Mouse (Mus musculus) cerebellum, adult 2 months (tissue): ENCODE results near the gene Pde11a. TPM values are rescaled to one million over a fixed set of nuclear protein-coding genes. Genes with fewer than 3 reads are reported as not detected.

Experiments
- DNase-seq, 2 experiments: peaks; one replicate each; pipeline ENCODE4 v3.0.0; 2021
- H3K27ac ChIP-seq: fragments of 200-500 bp; 2 replicates; pipeline ENCODE4 v1.5.1; 2012; ENCODE audit warnings: low read length, control low read depth, inconsistent platforms; ENCODE audit not compliant: insufficient read depth
- H3K27me3 ChIP-seq: fragments of 200-500 bp; 2 replicates; pipeline ENCODE4 v1.6.1; 2012; ENCODE audit warnings: inconsistent platforms, mild to moderate bottlenecking, low read length, moderate library complexity; ENCODE audit not compliant: control insufficient read depth, insufficient read depth
- H3K4me1 ChIP-seq: fragments of 200-500 bp; 2 replicates; pipeline ENCODE4 v1.6.1; 2011; ENCODE audit warnings: low read length; ENCODE audit not compliant: control insufficient read depth, insufficient read depth
- H3K4me3 ChIP-seq: fragments of 200-500 bp; replicated peaks from 2 replicates; pipeline ENCODE3; 2011; ENCODE audit warnings: mild to moderate bottlenecking, low read depth, low read length, control low read depth; ENCODE audit not compliant: insufficient read depth
- CTCF ChIP-seq: fragments of 200-500 bp; IDR thresholded peaks from 2 replicates; pipeline ENCODE4 v1.5.1; 2011; ENCODE audit warnings: low read depth, mild to moderate bottlenecking, control low read depth, low read length, moderate library complexity, borderline replicate concordance; ENCODE audit not compliant: insufficient read depth
- POLR2A ChIP-seq: fragments of 200-500 bp; IDR thresholded peaks from 2 replicates; pipeline ENCODE4 v1.6.1; 2011; ENCODE audit warnings: low read length, control low read depth, borderline replicate concordance; ENCODE audit not compliant: insufficient read depth
- WGBS: fragments of 180-500 bp; shearing (Covaris S2); methylation state at CpG from one replicate; pipeline ENCODE4 v1.1.7; 2018; 5-methylcytosine and 5-hydroxymethylcytosine counted together
- polyA plus RNA-seq: library from polyadenylated mRNA; depleted of rRNA; stranded (reverse); fragments of >200 nt; gene quantifications from 2 replicates; pipeline ENCODE4 v1.2.3, GENCODE M21; 2012

Gene Pde11a
- polyA plus RNA-seq, 1 experiment = 0.79 TPM

GRCm38 (mm10) chr2:76095861-76096260 is 242.7 kb downstream of the Pde11a start:
- no peaks in the 10 kb centered on the region for H3K4me1 ChIP-seq
- 96% methylated on average over 5 of the region's 5 CpGs for WGBS

GRCm38 (mm10) chr2:76090506-76090905 is 248.1 kb downstream of the Pde11a start:
- Histone ChIP-seq H3K27ac (no peak overlapping the region), H3K27me3 (no peaks in the 10 kb centered on the region), H3K4me3 (no peak overlapping the region), H3K4me1 (no peaks in the 10 kb centered on the region)
- TF ChIP-seq CTCF (no peak), POLR2A (no peak)
- no peak for DNase-seq

More at GRCm38 (mm10) chr2:76095861-76096260, 242.7 kb downstream of the Pde11a start:
- TF ChIP-seq CTCF (no peak), POLR2A (no peak)
- Histone ChIP-seq H3K4me3 (no peak overlapping the region), H3K27ac (no peak overlapping the region), H3K27me3 (no peaks in the 10 kb centered on the region)
- DNase-seq = no peak

GRCm38 (mm10) chr2:76088844-76089243 is 249.7 kb downstream of the Pde11a start:
- TF ChIP-seq POLR2A = no peak
- no peak for TF ChIP-seq CTCF
- 67% methylated on average over 4 of the region's 4 CpGs for WGBS
- H3K27ac ChIP-seq = no peak overlapping the region
- no peak for DNase-seq
- H3K27me3 ChIP-seq = no peaks in the 10 kb centered on the region
- H3K4me3 ChIP-seq = no peak overlapping the region
- no peaks in the 10 kb centered on the region for H3K4me1 ChIP-seq

- WGBS = 20% methylated on average over 5 of the region's 5 CpGs
- DNase-seq = peak in 1 of 2 experiments; percentile 9
- Histone ChIP-seq H3K4me1 (no peaks in the 10 kb centered on the region), H3K4me3 (no peak overlapping the region), H3K27me3 (no peaks in the 10 kb centered on the region), H3K27ac (no peak overlapping the region)
- TF ChIP-seq CTCF (no peak), POLR2A (no peak)
Observed at GRCm38 (mm10) chr2:76088413-76088812, 250.2 kb downstream of the Pde11a start.

GRCm38 (mm10) chr2:76087170-76087569 is 251.4 kb downstream of the Pde11a start:
- Histone ChIP-seq H3K4me1 (no peaks in the 10 kb centered on the region), H3K4me3 (no peak overlapping the region), H3K27me3 (no peaks in the 10 kb centered on the region), H3K27ac (no peak overlapping the region)
- DNase-seq = peak; percentile 14 to 18
- WGBS = 11% methylated on average over 3 of the region's 3 CpGs
- no peak for TF ChIP-seq POLR2A
- TF ChIP-seq CTCF = no peak

GRCm38 (mm10) chr2:76084982-76085381 is 253.6 kb downstream of the Pde11a start:
- WGBS = 90% methylated on average over 4 of the region's 4 CpGs
- H3K4me3 ChIP-seq = no peak overlapping the region

GRCm38 (mm10) chr2:76083901-76084300 is 254.7 kb downstream of the Pde11a start:
- TF ChIP-seq POLR2A = no peak
- no peak for TF ChIP-seq CTCF
- Histone ChIP-seq H3K27ac (no peak overlapping the region), H3K4me3 (no peak overlapping the region), H3K27me3 (no peaks in the 10 kb centered on the region), H3K4me1 (no peaks in the 10 kb centered on the region)
- WGBS = 91% methylated on average over 3 of the region's 3 CpGs
- no peak for DNase-seq

More at GRCm38 (mm10) chr2:76084982-76085381, 253.6 kb downstream of the Pde11a start:
- DNase-seq = no peak
- Histone ChIP-seq H3K4me1 (no peaks in the 10 kb centered on the region), H3K27me3 (no peaks in the 10 kb centered on the region), H3K27ac (no peak overlapping the region)
- TF ChIP-seq CTCF = no peak
- no peak for TF ChIP-seq POLR2A

GRCm38 (mm10) chr2:76083396-76083795 is 255.2 kb downstream of the Pde11a start:
- WGBS = 89% methylated on average over 2 of the region's 2 CpGs
- DNase-seq = no peak
- Histone ChIP-seq H3K27me3 (no peaks in the 10 kb centered on the region), H3K4me1 (no peaks in the 10 kb centered on the region), H3K4me3 (no peak overlapping the region), H3K27ac (no peak overlapping the region)
- TF ChIP-seq POLR2A (no peak), CTCF (no peak)
